Mouse (Mus musculus): ENCODE data around the gene Nexmif. TPM values are rescaled to one million over a fixed set of nuclear protein-coding genes. Genes with fewer than 3 reads are reported as not detected.

The Nexmif gene
- 0.10 and 0.21 TPM in 2 replicates for polyA plus RNA-seq (2012; rRNA removed)

GRCm38 (mm10) chrX:104200736-104201591 is at the start of gene Nexmif:
Gene Nexmif (minus strand): TSS chrX:104201185.

Other genes starting within 250 kb of the Nexmif start
- 1.7 and 2.3 TPM in 2 replicates for gene Rlim, start 219.9 kb downstream of the Nexmif start, polyA plus RNA-seq (2012; rRNA removed)
- 6.0 and 6.8 TPM in 2 replicates for gene Abcb7, start 212.7 kb upstream of the Nexmif start, polyA plus RNA-seq (2012; rRNA removed)